Mouse (Mus musculus) midbrain, postnatal 0 days (tissue): Measurements from ENCODE around the gene Apba2. TPM values are rescaled to one million over a fixed set of nuclear protein-coding genes. Genes with fewer than 3 reads are reported as not detected.

Experiments used
- ATAC-seq: fragments of 200-750 bp; cut with Nextera tagmentation; 2 replicates; pipeline ENCODE4 v1.8.0; 2017; ENCODE audit warnings: moderate number of reproducible peaks, mild to moderate bottlenecking, moderate TSS enrichment, moderate library complexity; ENCODE audit not compliant: low FRiP score
- DNase-seq: peaks from one replicate; pipeline ENCODE4 v3.0.0-alpha.2; 2015; ENCODE audit warnings: low spot score
- H3K27ac ChIP-seq: fragments of 300-500 bp; sonication (generic); 2 replicates; pipeline ENCODE4 v1.5.1; 2014; ENCODE audit warnings: low read depth, mild to moderate bottlenecking, low read length, mixed read lengths
- H3K27me3 ChIP-seq: fragments of 300-500 bp; sonication (generic); 2 replicates; pipeline ENCODE4 v1.6.1; 2014; ENCODE audit warnings: low read length, control low read depth, mixed read lengths; ENCODE audit not compliant: insufficient read depth
- H3K36me3 ChIP-seq: fragments of 300-500 bp; sonication (generic); 2 replicates; pipeline ENCODE4 v1.6.1; 2014; ENCODE audit warnings: low read length, control low read depth, mixed read lengths; ENCODE audit not compliant: insufficient read depth
- H3K4me1 ChIP-seq: fragments of 300-500 bp; sonication (generic); 2 replicates; pipeline ENCODE4 v1.6.1; 2014; ENCODE audit warnings: mild to moderate bottlenecking, control low read depth, antibody characterized with exemption, low read length, mixed read lengths; ENCODE audit not compliant: insufficient read depth
- H3K4me2 ChIP-seq: fragments of 300-500 bp; sonication (generic); 2 replicates; pipeline ENCODE4 v1.6.1; 2014; ENCODE audit warnings: low read depth, mild to moderate bottlenecking, low read length, mixed read lengths; ENCODE audit not compliant: poor library complexity, severe bottlenecking
- H3K4me3 ChIP-seq: fragments of 300-500 bp; sonication (generic); 2 replicates; pipeline ENCODE4 v1.5.1; 2014; ENCODE audit warnings: low read depth, mild to moderate bottlenecking, low read length, moderate library complexity
- H3K9ac ChIP-seq: fragments of 300-500 bp; sonication (generic); replicated peaks from 2 replicates; pipeline ENCODE4 v1.6.1; 2014; ENCODE audit warnings: mild to moderate bottlenecking, low read length, moderate library complexity, mixed read lengths; ENCODE audit not compliant: poor library complexity, severe bottlenecking
- H3K9me3 ChIP-seq: fragments of 300-500 bp; sonication (generic); 2 replicates; pipeline ENCODE4 v1.6.1; 2016; ENCODE audit warnings: low read length, control low read depth
- CTCF ChIP-seq: IDR thresholded peaks from 2 replicates; pipeline ENCODE4 v1.5.1; 2016; ENCODE audit warnings: antibody characterized with exemption, mild to moderate bottlenecking
- WGBS: fragments of 180-500 bp; shearing (Covaris S2); extraction: QIAGEN DNeasy Blood & Tissue Kit; methylation state at CpG from one replicate; pipeline ENCODE4 v1.1.7; 2014; 5-methylcytosine and 5-hydroxymethylcytosine counted together
- polyA plus RNA-seq: library from polyadenylated mRNA; unstranded; fragments of >200 nt; fragmentation: Nextera tagmentation; extraction: Ambion mirVana; gene quantifications from 2 replicates; pipeline ENCODE4 v1.2.1, GENCODE M21; 2015
- total RNA-seq: library from RNA; depleted of rRNA; stranded (reverse); fragments of >200 nt; gene quantifications from 2 replicates; pipeline ENCODE4 v1.2.3, GENCODE M21; 2014

The Apba2 gene
- total and polyA plus RNA-seq, 2 experiments from 2014 or later, result 199 to 374 TPM

- H3K9me3 ChIP-seq, result no peaks in the 10 kb centered on the region
- no peak for TF ChIP-seq CTCF
- no peak overlapping the region for H3K4me2 ChIP-seq
- no peaks in the 10 kb centered on the region for H3K4me1 ChIP-seq
- DNase-seq (no peak), ATAC-seq (no peak)
- 81% methylated on average over 8 of the region's 8 CpGs for WGBS
- H3K9ac ChIP-seq, result no peak overlapping the region
- no peaks in the 10 kb centered on the region for H3K27me3 ChIP-seq
- no peak overlapping the region for H3K4me3 ChIP-seq
- no peaks in the 10 kb centered on the region for H3K36me3 ChIP-seq
- H3K27ac ChIP-seq, result no peak overlapping the region
Observed at GRCm38 (mm10) chr7:64770779-64771390, 269.4 kb downstream of the Apba2 start.

GRCm38 (mm10) chr7:64773465-64773864 is 272.0 kb downstream of the Apba2 start:
- WGBS, result 43% methylated on average over 10 of the region's 10 CpGs
- ATAC-seq, result no peak
- peak; percentile 38 for TF ChIP-seq CTCF

DNA sequence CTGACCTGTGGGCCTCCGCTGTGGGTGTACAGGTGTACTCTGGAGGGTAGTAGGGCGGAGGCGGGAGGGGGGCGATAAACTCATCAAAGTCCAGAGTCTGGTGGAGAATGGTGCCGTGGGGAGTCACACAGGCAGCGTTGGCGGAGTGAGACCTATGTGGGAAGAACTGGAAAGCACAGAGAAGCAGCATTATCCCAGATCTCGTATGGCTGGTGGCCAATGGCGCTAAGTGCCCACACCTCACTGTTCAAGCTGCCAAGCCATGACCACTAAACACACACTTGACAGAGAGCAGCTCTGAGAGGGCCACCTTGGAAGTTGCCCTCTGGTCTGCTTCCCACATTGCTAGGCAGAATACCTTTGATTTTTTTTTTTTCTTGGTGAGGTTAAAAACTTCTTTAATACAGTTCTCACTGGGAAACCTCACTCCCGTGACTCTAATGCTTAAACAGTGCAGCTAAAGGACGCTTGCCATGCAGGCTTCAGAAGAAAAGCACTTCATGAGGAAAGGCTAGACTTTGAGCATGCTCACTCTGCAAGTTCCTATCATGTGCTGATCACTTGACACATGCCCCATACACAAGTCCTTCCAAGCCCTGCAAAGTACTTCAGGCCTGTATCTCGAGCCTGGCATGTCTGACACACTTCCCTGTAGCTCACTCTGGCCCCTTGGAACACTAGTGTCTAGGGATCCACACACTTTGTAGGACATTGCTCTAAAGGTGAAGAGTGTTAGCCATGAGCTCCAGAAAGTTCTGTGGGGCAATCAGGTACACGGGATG is 275.4 kb downstream of the Apba2 start:
- H3K9ac ChIP-seq, result no peak overlapping the region
- no peak for TF ChIP-seq CTCF
- WGBS, result 87% methylated on average over 13 of the region's 13 CpGs
- ATAC-seq (no peak), DNase-seq (no peak)
- no peaks in the 10 kb centered on the region for H3K36me3 ChIP-seq
- H3K9me3 ChIP-seq, result no peaks in the 10 kb centered on the region
- H3K4me1 ChIP-seq, result no peaks in the 10 kb centered on the region
- no peak overlapping the region for H3K4me2 ChIP-seq
- no peaks in the 10 kb centered on the region for H3K27me3 ChIP-seq
- no peak overlapping the region for H3K4me3 ChIP-seq
- H3K27ac ChIP-seq, result no peak overlapping the region

More at GRCm38 (mm10) chr7:64773465-64773864, 272.0 kb downstream of the Apba2 start:
- Histone ChIP-seq H3K9ac (no peak overlapping the region), H3K27me3 (no peaks in the 10 kb centered on the region), H3K27ac (no peak overlapping the region), H3K36me3 (no peaks in the 10 kb centered on the region), H3K4me2 (no peak overlapping the region), H3K4me3 (no peak overlapping the region), H3K4me1 (no peaks in the 10 kb centered on the region), H3K9me3 (no peaks in the 10 kb centered on the region)
- DNase-seq, result no peak

- WGBS, result 62% methylated on average over 4 of the region's 4 CpGs
- no peak overlapping the region for H3K4me2 ChIP-seq
- TF ChIP-seq CTCF, result no peak
- DNase-seq (no peak), ATAC-seq (no peak)
- no peaks in the 10 kb centered on the region for H3K9me3 ChIP-seq
- no peaks in the 10 kb centered on the region for H3K4me1 ChIP-seq
- 0 out of 2 replicates have a peak overlapping the region, but pooled peaks have one; percentile 32 for H3K27ac ChIP-seq
- H3K27me3 ChIP-seq, result no peaks in the 10 kb centered on the region
- H3K9ac ChIP-seq, result no peak overlapping the region
- H3K36me3 ChIP-seq, result no peaks in the 10 kb centered on the region
- H3K4me3 ChIP-seq, result no peak overlapping the region
Observed at GRCm38 (mm10) chr7:64779501-64779900, 278.0 kb downstream of the Apba2 start.

DNA sequence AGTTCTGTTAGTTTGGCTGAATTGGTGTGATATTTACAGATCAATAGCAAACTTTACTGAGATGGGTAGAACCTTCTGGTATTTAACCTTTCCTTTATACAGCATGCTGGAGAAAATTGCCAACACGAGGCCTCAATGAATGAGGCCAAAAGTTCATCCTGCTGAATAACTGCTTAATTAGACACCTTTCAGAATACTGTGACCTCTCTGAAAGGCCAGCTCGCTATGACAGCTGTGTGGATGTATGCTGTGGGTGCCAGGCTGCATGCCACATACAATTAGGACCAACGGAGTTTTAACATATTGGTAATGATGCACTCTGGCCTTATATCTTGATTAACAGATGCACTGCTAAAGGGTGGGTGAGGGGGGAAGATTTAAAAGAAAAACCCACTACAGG is 283.5 kb downstream of the Apba2 start:
- no peak for ATAC-seq
- H3K27me3 ChIP-seq, result no peaks in the 10 kb centered on the region
- H3K27ac ChIP-seq, result no peak overlapping the region
- no peak for DNase-seq
- H3K4me2 ChIP-seq, result no peak overlapping the region
- no peak overlapping the region for H3K9ac ChIP-seq
- H3K9me3 ChIP-seq, result no peaks in the 10 kb centered on the region
- no peak overlapping the region for H3K4me3 ChIP-seq
- no peak for TF ChIP-seq CTCF
- no peaks in the 10 kb centered on the region for H3K36me3 ChIP-seq
- H3K4me1 ChIP-seq, result no peaks in the 10 kb centered on the region
- WGBS, result 65% methylated on average over 3 of the region's 3 CpGs

GRCm38 (mm10) chr7:64791145-64791544 is 289.6 kb downstream of the Apba2 start:
- H3K4me3 ChIP-seq, result no peak overlapping the region
- no peak for DNase-seq
- no peak for ATAC-seq
- H3K9me3 ChIP-seq, result no peaks in the 10 kb centered on the region
- no peak overlapping the region for H3K4me2 ChIP-seq
- H3K4me1 ChIP-seq, result no peaks in the 10 kb centered on the region
- H3K27me3 ChIP-seq, result no peaks in the 10 kb centered on the region
- no peak for TF ChIP-seq CTCF
- no peak overlapping the region for H3K9ac ChIP-seq
- WGBS, result 68% methylated on average over 9 of the region's 9 CpGs
- no peaks in the 10 kb centered on the region for H3K36me3 ChIP-seq
- H3K27ac ChIP-seq, result no peak overlapping the region
